Mouse (Mus musculus): Measurements from ENCODE around the gene Rnf5. TPM values are rescaled to one million over a fixed set of nuclear protein-coding genes. Genes with fewer than 3 reads are reported as not detected.

Gene Rnf5
- polyA plus RNA-seq, 1 experiment: 37.1 TPM

- Histone ChIP-seq H3K79me2 (ENCODE audit: control insufficient read depth, insufficient read depth) (no peaks in the 10 kb centered on the region), H3K27me3 (ENCODE audit: control insufficient read depth, insufficient read depth, insufficient read length) (peaks cover 62% of the 10 kb centered on the region), H3K36me3 (ENCODE audit: control insufficient read depth, insufficient read depth) (no peaks in the 10 kb centered on the region), H3ac (ENCODE audit: control insufficient read depth, insufficient read length) (no peak overlapping the region), H3K4me2 (ENCODE audit: low read depth) (no peak overlapping the region), H3K4me3 (no peak overlapping the region)
- TF ChIP-seq TCF12 (IDR thresholded peaks at IDR 0.05; ENCODE audit: insufficient read depth, poor library complexity, severe bottlenecking) (no peak), MYOG (IDR thresholded peaks at IDR 0.05; ENCODE audit: control insufficient read depth in 1 of 3, insufficient read depth in 1 of 3, insufficient read length in 2 of 3, low read depth in 2 of 3) (no peak), SRF (IDR thresholded peaks at IDR 0.05; ENCODE audit: control insufficient read depth, insufficient read length, low read depth) (no peak), TCF3 (IDR thresholded peaks at IDR 0.05; ENCODE audit: insufficient read length, low read depth) (no peak), POLR2A (IDR thresholded peaks at IDR 0.05; ENCODE audit: insufficient read length, low read depth) (no peak), USF1 (IDR thresholded peaks at IDR 0.05; ENCODE audit: low read depth) (no peak), MAX (IDR thresholded peaks at IDR 0.05; ENCODE audit: low read depth) (no peak), MYOD1 (IDR thresholded peaks at IDR 0.05; ENCODE audit: control insufficient read depth in 1 of 3, insufficient read length in 2 of 3, low read depth in 2 of 3) (no peak), E2F4 (IDR thresholded peaks at IDR 0.05; ENCODE audit: insufficient read depth) (no peak), REST (IDR thresholded peaks at IDR 0.05; ENCODE audit: insufficient read depth, insufficient read length) (no peak)
These were observed 38.7 kb downstream of the Rnf5 start for GRCm38 (mm10) chr17:34564796-34565195.

GRCm38 (mm10) chr17:34564003-34564421 is 39.5 kb downstream of the Rnf5 start, which contains the start of gene Notch4:
Gene Notch4 (plus strand): TSS chr17:34564268.
- Histone ChIP-seq H3K4me2 (ENCODE audit: low read depth) (no peak within 1 kb of the TSS), H3K27me3 (ENCODE audit: control insufficient read depth, insufficient read depth, insufficient read length) (peaks cover 66% of the 10 kb centered on the region), H3K36me3 (ENCODE audit: control insufficient read depth, insufficient read depth) (no peaks in the 10 kb centered on the region), H3ac (ENCODE audit: control insufficient read depth, insufficient read length) (no peak within 1 kb of the TSS), H3K79me2 (ENCODE audit: control insufficient read depth, insufficient read depth) (no peaks in the 10 kb centered on the region), H3K4me3 (no peak within 1 kb of the TSS)
- no peak for TF ChIP-seq MAX (IDR thresholded peaks at IDR 0.05; ENCODE audit: low read depth)
- no peak for TF ChIP-seq CEBPB (IDR thresholded peaks at IDR 0.05; ENCODE audit: insufficient read depth, poor library complexity, severe bottlenecking)
- TF ChIP-seq TCF3 (IDR thresholded peaks at IDR 0.05; ENCODE audit: insufficient read length, low read depth): no peak
- TF ChIP-seq E2F4 (IDR thresholded peaks at IDR 0.05; ENCODE audit: insufficient read depth): no peak
- TF ChIP-seq POLR2AphosphoS2 (IDR thresholded peaks at IDR 0.05; ENCODE audit: insufficient read length, low read depth): no peak
- no peak for TF ChIP-seq REST (IDR thresholded peaks at IDR 0.05; ENCODE audit: insufficient read depth, insufficient read length)
- TF ChIP-seq MYOG (IDR thresholded peaks at IDR 0.05; ENCODE audit: control insufficient read depth in 1 of 3, insufficient read depth in 1 of 3, insufficient read length in 2 of 3, low read depth in 2 of 3): no peak
- TF ChIP-seq MYOD1 (IDR thresholded peaks at IDR 0.05; ENCODE audit: control insufficient read depth in 1 of 3, insufficient read length in 2 of 3, low read depth in 2 of 3): no peak
- no peak for TF ChIP-seq TCF12 (IDR thresholded peaks at IDR 0.05; ENCODE audit: insufficient read depth, poor library complexity, severe bottlenecking)
- TF ChIP-seq USF1 (IDR thresholded peaks at IDR 0.05; ENCODE audit: low read depth): no peak
- no peak for TF ChIP-seq SRF (IDR thresholded peaks at IDR 0.05; ENCODE audit: control insufficient read depth, insufficient read length, low read depth)
- no peak for TF ChIP-seq POLR2A (IDR thresholded peaks at IDR 0.05; ENCODE audit: insufficient read length, low read depth)

GRCm38 (mm10) chr17:34563354-34563753 is 40.1 kb downstream of the Rnf5 start:
- no peak overlapping the region for H3K4me2 ChIP-seq (ENCODE audit: low read depth)
- TF ChIP-seq MYOD1 (IDR thresholded peaks at IDR 0.05; ENCODE audit: control insufficient read depth in 1 of 3, insufficient read length in 2 of 3, low read depth in 2 of 3) (no peak), CEBPB (IDR thresholded peaks at IDR 0.05; ENCODE audit: insufficient read depth, poor library complexity, severe bottlenecking) (no peak), TCF12 (IDR thresholded peaks at IDR 0.05; ENCODE audit: insufficient read depth, poor library complexity, severe bottlenecking) (no peak), POLR2A (IDR thresholded peaks at IDR 0.05; ENCODE audit: insufficient read length, low read depth) (no peak), TCF3 (IDR thresholded peaks at IDR 0.05; ENCODE audit: insufficient read length, low read depth) (no peak), POLR2AphosphoS2 (IDR thresholded peaks at IDR 0.05; ENCODE audit: insufficient read length, low read depth) (no peak), E2F4 (IDR thresholded peaks at IDR 0.05; ENCODE audit: insufficient read depth) (no peak), MYOG (IDR thresholded peaks at IDR 0.05; ENCODE audit: control insufficient read depth in 1 of 3, insufficient read depth in 1 of 3, insufficient read length in 2 of 3, low read depth in 2 of 3) (no peak), USF1 (IDR thresholded peaks at IDR 0.05; ENCODE audit: low read depth) (no peak), REST (IDR thresholded peaks at IDR 0.05; ENCODE audit: insufficient read depth, insufficient read length) (no peak), SRF (IDR thresholded peaks at IDR 0.05; ENCODE audit: control insufficient read depth, insufficient read length, low read depth) (no peak), MAX (IDR thresholded peaks at IDR 0.05; ENCODE audit: low read depth) (no peak)
- no peaks in the 10 kb centered on the region for H3K36me3 ChIP-seq (ENCODE audit: control insufficient read depth, insufficient read depth)
- H3K79me2 ChIP-seq (ENCODE audit: control insufficient read depth, insufficient read depth): no peaks in the 10 kb centered on the region
- H3ac ChIP-seq (ENCODE audit: control insufficient read depth, insufficient read length): no peak overlapping the region
- H3K27me3 ChIP-seq (ENCODE audit: control insufficient read depth, insufficient read depth, insufficient read length): peaks cover 68% of the 10 kb centered on the region
- no peak overlapping the region for H3K4me3 ChIP-seq

GRCm38 (mm10) chr17:34562595-34562994 is 40.9 kb downstream of the Rnf5 start:
- H3K4me3 ChIP-seq: no peak overlapping the region
- H3K4me2 ChIP-seq (ENCODE audit: low read depth): no peak overlapping the region
- peaks cover 71% of the 10 kb centered on the region for H3K27me3 ChIP-seq (ENCODE audit: control insufficient read depth, insufficient read depth, insufficient read length)
- no peak for TF ChIP-seq CEBPB (IDR thresholded peaks at IDR 0.05; ENCODE audit: insufficient read depth, poor library complexity, severe bottlenecking)
- TF ChIP-seq E2F4 (IDR thresholded peaks at IDR 0.05; ENCODE audit: insufficient read depth): no peak
- TF ChIP-seq MYOD1 (IDR thresholded peaks at IDR 0.05; ENCODE audit: control insufficient read depth in 1 of 3, insufficient read length in 2 of 3, low read depth in 2 of 3): no peak
- no peak for TF ChIP-seq TCF12 (IDR thresholded peaks at IDR 0.05; ENCODE audit: insufficient read depth, poor library complexity, severe bottlenecking)
- no peak for TF ChIP-seq TCF3 (IDR thresholded peaks at IDR 0.05; ENCODE audit: insufficient read length, low read depth)
- no peak for TF ChIP-seq POLR2AphosphoS2 (IDR thresholded peaks at IDR 0.05; ENCODE audit: insufficient read length, low read depth)
- no peak for TF ChIP-seq SRF (IDR thresholded peaks at IDR 0.05; ENCODE audit: control insufficient read depth, insufficient read length, low read depth)
- no peak for TF ChIP-seq MYOG (IDR thresholded peaks at IDR 0.05; ENCODE audit: control insufficient read depth in 1 of 3, insufficient read depth in 1 of 3, insufficient read length in 2 of 3, low read depth in 2 of 3)
- no peak for TF ChIP-seq MAX (IDR thresholded peaks at IDR 0.05; ENCODE audit: low read depth)
- no peak for TF ChIP-seq REST (IDR thresholded peaks at IDR 0.05; ENCODE audit: insufficient read depth, insufficient read length)
- TF ChIP-seq POLR2A (IDR thresholded peaks at IDR 0.05; ENCODE audit: insufficient read length, low read depth): no peak
- no peak for TF ChIP-seq USF1 (IDR thresholded peaks at IDR 0.05; ENCODE audit: low read depth)
- no peaks in the 10 kb centered on the region for H3K79me2 ChIP-seq (ENCODE audit: control insufficient read depth, insufficient read depth)
- H3ac ChIP-seq (ENCODE audit: control insufficient read depth, insufficient read length): no peak overlapping the region
- no peaks in the 10 kb centered on the region for H3K36me3 ChIP-seq (ENCODE audit: control insufficient read depth, insufficient read depth)

Data from myocyte (in vitro differentiated cells).